Mouse (Mus musculus): ENCODE data around the gene Tcirg1.

DNA sequence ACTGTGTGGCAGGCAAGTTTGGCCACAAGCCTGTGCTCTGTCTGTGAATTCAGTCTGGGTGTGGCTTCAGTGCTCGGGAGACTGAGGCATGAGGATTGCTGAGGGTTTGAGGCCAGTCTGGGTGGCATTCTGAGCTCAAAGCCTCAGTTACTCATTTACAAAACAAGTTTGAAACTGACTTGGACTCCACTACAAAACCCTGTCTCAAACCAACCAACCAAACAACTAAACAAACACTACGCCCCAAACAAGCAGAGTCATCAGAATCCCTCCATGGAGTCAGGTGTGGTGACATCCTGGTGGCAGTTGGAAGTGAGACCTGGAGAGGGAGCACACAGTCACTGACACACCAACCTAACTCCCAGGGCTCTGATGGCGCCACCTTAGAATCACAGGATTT is 43.4 kb upstream of the Tcirg1 start:
- TF ChIP-seq POLR2A (IDR thresholded peaks at IDR 0.05; ENCODE audit: borderline replicate concordance, control insufficient read depth, low read depth, low read length) (no peak), CTCF (IDR thresholded peaks at IDR 0.05; ENCODE audit: control insufficient read depth, insufficient read depth, low read length) (no peak)

All from bone marrow, adult 2 months (tissue).